Mouse (Mus musculus): ENCODE measurements around the gene Akr1b10.
A peak's percentile ranks its signal among the peaks of the same experiment; 100 is the strongest.
"Not testable (repeated sequence)": the region's sequence is repeated elsewhere in the genome, so short reads cannot be mapped to it uniquely, and the experiment has no call there.

The Akr1b10 gene

GRCm38 (mm10) chr6:34373841-34374240 lies 10.2 kb upstream of the Akr1b10 start:
- DNase-seq, result no peak

GRCm38 (mm10) chr6:34375888-34376287 lies 8.1 kb upstream of the Akr1b10 start:
- not testable (repeated sequence) for DNase-seq

DNA sequence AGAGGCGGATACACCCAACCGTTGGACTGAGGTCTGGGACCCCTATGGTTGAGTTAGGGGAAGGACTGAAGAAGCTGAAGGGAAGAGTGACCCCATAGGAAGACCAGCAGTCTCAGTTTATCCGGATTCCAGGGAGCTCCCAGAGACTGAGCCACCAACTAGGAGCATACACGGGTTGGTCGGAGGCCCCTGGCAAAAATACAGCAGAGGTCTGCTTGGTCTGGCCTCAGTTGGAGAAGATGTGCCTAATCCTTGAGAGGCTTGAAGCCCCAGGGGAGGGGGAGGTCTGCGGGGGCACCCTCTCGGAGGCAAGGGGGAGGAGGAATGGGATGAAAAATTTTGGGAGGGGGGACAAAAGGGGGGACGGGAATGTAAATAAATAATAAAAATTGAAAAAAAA lies 617 bp upstream of the Akr1b10 start:
- no peak for DNase-seq

DNA sequence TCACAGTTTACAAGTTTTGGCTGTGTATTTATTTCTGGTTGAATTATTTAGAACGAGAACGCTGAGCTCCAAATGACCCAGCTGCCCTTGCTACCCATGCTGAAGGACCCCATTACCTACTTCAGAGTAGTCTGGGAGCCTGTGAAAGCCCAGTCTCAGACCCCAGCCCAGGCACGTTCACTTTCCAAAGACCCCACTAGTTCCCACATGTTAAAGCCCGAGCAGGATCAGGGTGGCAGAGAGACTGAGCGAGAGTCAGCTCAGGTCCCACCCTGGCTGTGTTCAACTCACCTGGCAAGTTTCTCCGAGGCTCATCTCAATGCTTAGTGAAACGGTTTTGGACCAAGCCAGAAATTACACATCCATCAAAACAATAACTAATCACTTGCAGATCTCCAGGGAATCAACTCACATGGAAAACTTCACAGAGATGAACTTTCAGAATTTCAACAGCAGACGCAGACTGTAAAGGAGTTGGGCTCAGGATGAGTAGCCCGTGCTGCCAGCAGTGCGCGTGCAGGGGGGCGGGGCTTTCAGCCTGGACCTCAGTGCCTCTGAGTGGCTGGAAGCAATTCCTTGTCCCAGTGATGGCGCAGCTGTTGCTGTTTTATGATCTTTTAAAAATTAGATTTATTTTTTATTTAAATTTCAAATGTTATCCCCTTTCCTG lies 818 bp downstream of the Akr1b10 start:
- DNase-seq, result peak; percentile 31 to 66

DNA sequence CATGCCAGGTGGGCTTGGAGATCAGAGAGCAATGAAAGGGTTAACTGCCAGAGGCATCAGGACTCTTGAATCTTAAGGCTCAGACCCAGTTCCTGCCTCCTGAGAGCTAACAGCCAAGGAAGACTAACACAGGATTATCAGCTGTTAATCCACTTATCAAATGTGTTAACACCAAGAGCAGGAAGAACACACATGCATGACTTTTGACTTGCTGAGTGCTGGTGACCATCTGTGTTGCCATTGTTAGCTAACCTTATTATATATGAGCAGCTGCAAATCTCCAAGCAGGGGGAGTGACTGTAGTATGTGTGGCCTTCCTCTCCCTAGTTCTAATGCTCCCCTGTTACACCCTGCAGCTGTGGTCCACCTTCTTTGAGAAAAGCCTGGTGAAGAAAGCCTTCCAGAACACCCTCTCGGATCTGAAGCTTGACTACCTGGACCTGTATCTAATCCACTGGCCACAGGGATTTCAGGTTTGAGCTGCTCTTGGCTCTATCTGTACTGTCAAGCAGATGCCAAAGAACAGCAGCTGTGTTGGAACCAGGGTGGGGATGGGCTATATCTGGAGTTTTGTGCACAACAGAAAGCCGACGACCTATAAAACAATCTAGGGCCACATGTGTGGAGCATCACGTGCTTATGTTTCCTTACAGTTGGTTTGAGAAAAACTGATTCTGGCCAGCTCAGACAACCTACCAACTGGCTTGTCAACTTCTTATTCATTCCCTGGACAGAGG lies 4.6 kb downstream of the Akr1b10 start:
- no peak for DNase-seq

DNA sequence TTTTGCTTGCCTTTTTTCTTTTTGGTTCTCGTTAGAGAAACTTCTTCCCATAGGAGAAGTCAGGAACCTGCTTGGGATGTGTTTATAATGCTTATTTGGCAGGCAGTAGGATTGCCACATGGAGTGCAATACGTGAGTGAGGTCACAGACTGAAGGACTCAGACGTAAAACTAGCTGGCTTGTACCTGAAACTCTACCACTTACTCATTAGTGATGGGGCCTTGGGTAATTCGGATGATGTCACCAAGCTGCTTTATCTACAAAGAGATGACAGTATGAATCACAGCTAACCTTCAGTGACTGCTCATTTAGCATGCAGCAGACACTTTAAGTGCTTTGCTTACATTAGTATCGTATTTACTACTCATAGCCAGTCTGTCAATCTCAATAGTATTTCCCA lies 11.9 kb downstream of the Akr1b10 start:
- no peak for DNase-seq

DNA sequence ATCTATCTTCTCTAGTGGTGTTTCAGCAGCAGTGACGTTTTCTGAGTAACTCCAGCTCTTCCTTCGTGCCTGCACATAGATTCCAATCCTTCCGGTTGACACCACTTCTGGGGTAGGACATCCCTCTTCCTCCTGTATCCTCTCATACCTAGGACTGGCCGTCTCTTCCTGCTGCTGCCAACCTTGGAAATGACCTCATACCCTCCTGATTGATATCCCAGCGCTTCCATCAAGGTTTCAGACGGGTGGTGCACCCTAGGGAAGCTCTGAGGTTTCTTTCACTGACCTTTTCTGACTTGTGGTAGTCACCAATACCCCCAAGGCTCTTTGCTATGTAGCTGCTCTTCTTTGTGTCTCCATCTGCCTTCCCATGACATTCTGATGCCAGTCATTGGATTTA lies 14.4 kb downstream of the Akr1b10 start:
- no peak for DNase-seq

- DNase-seq, result no peak
Measured at GRCm38 (mm10) chr6:34399606-34400220, 15.7 kb downstream of the Akr1b10 start.

GRCm38 (mm10) chr6:34400696-34401095 lies 16.7 kb downstream of the Akr1b10 start:
- no peak for DNase-seq

GRCm38 (mm10) chr6:34406746-34407145 lies 22.7 kb downstream of the Akr1b10 start:
- DNase-seq, result no peak

DNA sequence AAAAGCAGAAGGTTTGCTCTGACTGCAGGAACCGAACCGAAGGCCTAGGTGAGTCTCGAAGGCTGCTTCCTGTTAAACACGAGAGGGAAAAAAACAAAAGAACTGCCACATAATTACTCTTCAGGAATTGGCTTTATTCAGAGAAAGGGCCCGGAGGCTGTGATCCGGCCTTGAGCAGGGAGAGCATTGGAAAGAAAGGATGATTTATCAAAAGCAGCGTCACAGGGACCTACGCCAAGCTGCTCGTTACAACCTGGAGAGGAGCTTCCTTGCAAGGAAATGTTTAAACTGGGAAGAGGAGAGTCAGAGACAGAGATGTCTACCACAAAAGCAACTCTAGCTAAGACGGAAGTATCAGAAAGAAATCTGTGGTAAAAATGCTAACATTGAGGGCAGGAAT lies 23.4 kb downstream of the Akr1b10 start:
- no peak for DNase-seq

DNA sequence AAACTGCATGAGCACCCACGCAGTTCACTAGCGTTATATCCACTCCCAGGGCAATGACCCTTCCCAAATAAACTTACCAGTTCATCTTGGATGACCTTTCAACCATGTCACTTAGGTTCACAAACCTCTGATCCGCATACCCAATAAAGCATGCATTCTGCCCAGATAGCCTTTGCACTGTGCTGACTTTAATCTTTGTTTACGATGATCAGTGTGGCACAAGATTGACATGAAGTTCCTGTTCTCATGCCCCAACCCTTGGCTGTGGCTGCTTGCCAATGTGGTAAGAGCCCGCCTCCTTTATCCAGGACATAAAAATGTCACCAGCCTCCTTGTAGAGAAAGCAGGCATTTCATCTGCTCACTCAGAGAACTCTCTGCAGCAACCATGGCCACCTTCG lies 28.0 kb downstream of the Akr1b10 start, which contains the start of gene Akr1b7:
Gene Akr1b7 (plus strand): TSS at position 312 of the 400 bp plus-strand sequence.
- DNase-seq, result peak; percentile 6 to 23

DNA sequence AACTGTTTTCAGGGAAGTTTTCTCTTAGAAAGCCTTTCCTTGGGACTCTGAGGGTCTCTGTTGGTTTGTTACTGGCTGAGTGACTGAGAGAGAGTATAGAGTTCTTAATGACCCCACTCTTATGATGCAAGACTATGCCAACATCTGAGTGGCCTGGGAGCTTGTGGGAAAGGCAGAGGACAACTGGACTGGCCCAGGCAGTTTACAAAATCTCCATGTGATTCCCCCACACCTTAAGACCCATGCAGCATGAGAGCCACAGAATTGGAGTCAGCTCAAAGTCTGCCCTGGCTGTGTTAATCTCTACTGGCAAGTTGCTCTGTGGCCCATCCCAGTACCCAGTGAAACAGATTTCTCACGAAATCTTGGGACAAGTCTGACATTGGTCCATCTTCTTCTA lies 28.7 kb downstream of the Akr1b10 start:
- no peak for DNase-seq

DNA sequence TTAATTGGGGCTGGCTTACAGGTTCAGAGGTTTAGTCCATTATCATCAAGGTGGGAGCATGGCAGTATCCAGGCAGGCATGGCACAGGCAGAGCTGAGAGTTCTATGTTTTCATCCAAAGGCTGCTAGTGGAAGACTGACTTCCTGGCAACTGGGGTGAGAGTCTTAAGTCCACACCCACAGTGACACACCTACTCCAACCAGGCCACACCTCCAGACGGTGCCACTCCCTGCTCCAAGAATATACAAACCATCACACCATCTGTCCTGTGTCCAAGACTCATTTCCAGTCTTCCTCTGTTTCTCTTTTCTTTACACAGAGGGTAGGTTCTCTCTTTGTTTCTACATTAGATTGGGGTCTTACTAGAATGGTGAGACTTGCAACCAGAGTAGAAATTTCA lies 29.4 kb downstream of the Akr1b10 start:
- DNase-seq, result not testable (repeated sequence)

- DNase-seq, result no peak
Measured at GRCm38 (mm10) chr6:34416521-34416920, 32.5 kb downstream of the Akr1b10 start.

GRCm38 (mm10) chr6:34419071-34419470 lies 35.1 kb downstream of the Akr1b10 start:
- no peak for DNase-seq

DNA sequence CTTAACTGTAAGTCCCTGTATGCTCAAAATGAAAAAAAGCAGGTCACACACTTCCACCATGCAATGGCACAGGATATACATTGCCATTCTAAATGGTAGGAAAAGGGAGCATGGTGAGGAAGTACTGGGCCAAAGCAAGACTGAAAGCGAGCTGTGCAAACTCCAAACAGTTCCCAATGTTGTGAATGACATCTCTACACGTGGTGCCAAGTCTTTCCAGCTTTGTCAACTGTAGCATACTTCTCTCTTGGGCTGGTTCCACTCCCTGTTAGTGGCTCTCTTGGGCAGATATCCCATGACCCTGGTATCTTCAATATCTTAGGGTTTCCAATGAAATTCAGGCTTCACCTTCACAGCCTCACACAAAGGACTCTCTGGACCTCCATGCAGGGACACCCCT lies 55.0 kb downstream of the Akr1b10 start:
- DNase-seq, result no peak

DNA sequence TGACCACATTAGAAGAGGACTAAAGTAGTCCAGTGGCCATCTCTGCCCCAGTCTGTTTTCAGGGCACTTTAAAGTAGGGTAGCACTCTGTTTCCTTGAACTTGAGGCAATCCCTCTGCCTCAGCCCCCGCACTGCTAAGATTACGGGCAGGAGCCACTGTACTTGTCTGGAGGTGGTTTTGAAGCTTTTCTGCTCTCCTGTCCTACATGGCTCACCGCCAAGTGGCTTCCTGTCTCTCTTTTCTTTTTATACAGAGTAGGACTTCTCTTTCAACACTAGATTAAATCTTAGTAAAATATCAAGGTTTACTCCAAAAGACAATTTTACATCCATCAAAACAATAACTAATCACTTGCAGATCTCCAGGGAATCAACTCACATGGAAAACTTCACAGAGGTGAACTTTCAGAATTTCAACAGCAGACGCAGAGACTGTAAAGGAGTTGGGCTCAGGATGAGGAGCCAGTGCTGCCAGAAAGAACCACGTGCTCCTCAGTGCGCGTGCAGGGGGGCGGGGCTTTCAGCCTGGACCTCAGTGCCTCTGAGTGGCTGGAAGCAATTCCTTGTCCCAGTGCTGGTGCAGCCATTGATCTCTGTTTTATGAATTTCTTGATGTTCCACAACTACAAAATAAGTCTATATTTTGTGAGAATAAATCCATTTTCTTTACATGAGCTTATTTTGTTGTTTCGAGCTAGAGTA lies 57.7 kb downstream of the Akr1b10 start:
- DNase-seq, result no peak

DNA sequence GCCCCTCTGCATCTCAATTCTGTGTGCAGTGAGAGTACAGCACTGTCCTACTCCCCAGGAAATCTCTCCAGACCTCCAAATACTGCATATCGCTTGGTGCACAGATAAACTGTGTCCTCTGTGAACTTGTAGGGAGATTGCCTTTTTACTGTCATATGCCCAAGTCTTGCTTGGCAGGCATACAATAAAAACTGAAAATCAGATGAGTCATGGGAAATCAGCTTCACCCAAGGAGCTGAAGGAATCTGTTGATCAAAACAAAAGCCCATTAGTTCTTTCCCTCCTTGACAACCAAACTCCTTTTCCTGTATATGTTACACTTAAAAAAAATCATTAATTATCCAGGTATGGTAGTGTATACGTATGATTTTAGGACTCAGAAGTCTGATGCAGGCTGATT lies 59.8 kb downstream of the Akr1b10 start:
- DNase-seq, result peak in 1 of 2 experiments; percentile 7

All from kidney, adult 8-10 months (tissue).